Mouse (Mus musculus) cerebellum, postnatal 4 days (tissue): ENCODE results near the gene Epha1.
A peak's percentile ranks its signal among the peaks of the same experiment; 100 is the strongest.

Experiments used
- DNase-seq, 2 experiments: peaks; one replicate each; pipeline ENCODE4 v3.0.0; 2022; ENCODE audit warnings: low spot score in 2 of 2, mixed read lengths in 1 of 2

Epha1 gene

GRCm38 (mm10) chr6:42372816-42373547 lies at the start of gene Epha1:
TSS of gene Epha1 (minus strand) at chr6:42373268.
- DNase-seq: peak in 1 of 2 experiments; percentile 45

GRCm38 (mm10) chr6:42421439-42421838 lies 48.4 kb upstream of the Epha1 start:
- no peak for DNase-seq

GRCm38 (mm10) chr6:42419443-42419842 lies 46.4 kb upstream of the Epha1 start:
- no peak for DNase-seq

- DNase-seq: no peak
These were observed 32.1 kb upstream of the Epha1 start, which contains the start of gene Tas2r135 for GRCm38 (mm10) chr6:42405134-42405533. TSS of gene Tas2r135 (plus strand) at chr6:42405434.

GRCm38 (mm10) chr6:42399938-42400337 lies 26.9 kb upstream of the Epha1 start, which contains the start of gene Tas2r143:
TSS of gene Tas2r143 (plus strand) at chr6:42400238.
- no peak for DNase-seq

- DNase-seq: no peak
These were observed 25.9 kb upstream of the Epha1 start for GRCm38 (mm10) chr6:42398998-42399397.

- DNase-seq: no peak
These were observed 25.2 kb upstream of the Epha1 start for GRCm38 (mm10) chr6:42398285-42398684.

- no peak for DNase-seq
These were observed 24.1 kb upstream of the Epha1 start for GRCm38 (mm10) chr6:42397041-42397657.

- DNase-seq: peak in 1 of 2 experiments; percentile 14
These were observed 23.1 kb upstream of the Epha1 start for GRCm38 (mm10) chr6:42395960-42396809.

- no peak for DNase-seq
These were observed 18.8 kb upstream of the Epha1 start for GRCm38 (mm10) chr6:42391796-42392330.

GRCm38 (mm10) chr6:42385635-42386034 lies 12.6 kb upstream of the Epha1 start:
- no peak for DNase-seq

- DNase-seq: no peak
These were observed 10.3 kb upstream of the Epha1 start for GRCm38 (mm10) chr6:42383360-42383759.

GRCm38 (mm10) chr6:42381916-42382381 lies 8.9 kb upstream of the Epha1 start:
- DNase-seq: no peak

GRCm38 (mm10) chr6:42381221-42381620 lies 8.2 kb upstream of the Epha1 start:
- no peak for DNase-seq

- DNase-seq: peak in 1 of 2 experiments; percentile 35
These were observed 7.5 kb upstream of the Epha1 start for GRCm38 (mm10) chr6:42380416-42381144.

GRCm38 (mm10) chr6:42379551-42379950 lies 6.5 kb upstream of the Epha1 start:
- no peak for DNase-seq

- no peak for DNase-seq
These were observed 4.2 kb upstream of the Epha1 start for GRCm38 (mm10) chr6:42377280-42377679.

- no peak for DNase-seq
These were observed 3.5 kb upstream of the Epha1 start for GRCm38 (mm10) chr6:42376504-42377019.

GRCm38 (mm10) chr6:42376016-42376415 lies 2.9 kb upstream of the Epha1 start:
- no peak for DNase-seq

GRCm38 (mm10) chr6:42375131-42375530 lies 2.1 kb upstream of the Epha1 start:
- no peak for DNase-seq

- no peak for DNase-seq
These were observed 1.6 kb upstream of the Epha1 start for GRCm38 (mm10) chr6:42374701-42375100.
